Mouse (Mus musculus) brain, embryonic 18.5 days (tissue): ENCODE data around the gene Bcl6b.

ENCODE experiments used
- DNase-seq: peaks from one replicate; pipeline ENCODE4 v3.0.0-alpha.2; 2012; ENCODE audit warnings: low read depth, low spot score

Gene Bcl6b

GRCm38 (mm10) chr11:70229260-70230010 lies at the start of gene Bcl6b:
Gene Bcl6b, minus strand, starts transcription at chr11:70229798.
- no peak for DNase-seq

- no peak for DNase-seq
Observed at GRCm38 (mm10) chr11:70278961-70279360, 49.4 kb upstream of the Bcl6b start.

- no peak for DNase-seq
Observed at GRCm38 (mm10) chr11:70271641-70272040, 42.0 kb upstream of the Bcl6b start.

GRCm38 (mm10) chr11:70266405-70266804 lies 36.8 kb upstream of the Bcl6b start:
- no peak for DNase-seq

- DNase-seq: no peak
Observed at GRCm38 (mm10) chr11:70265819-70266218, 36.2 kb upstream of the Bcl6b start.

- DNase-seq: no peak
Observed at GRCm38 (mm10) chr11:70265252-70265651, 35.7 kb upstream of the Bcl6b start.

GRCm38 (mm10) chr11:70259035-70259434 lies 29.4 kb upstream of the Bcl6b start:
- DNase-seq: no peak

- DNase-seq: no peak
Observed at GRCm38 (mm10) chr11:70254931-70255531, 25.4 kb upstream of the Bcl6b start, which contains the start of gene Alox12. Gene Alox12, minus strand, starts transcription at chr11:70255353.

- DNase-seq: no peak
Observed at GRCm38 (mm10) chr11:70254337-70254736, 24.7 kb upstream of the Bcl6b start.

- DNase-seq: no peak
Observed at GRCm38 (mm10) chr11:70251853-70252252, 22.3 kb upstream of the Bcl6b start.

GRCm38 (mm10) chr11:70250150-70250549 lies 20.6 kb upstream of the Bcl6b start:
- no peak for DNase-seq

GRCm38 (mm10) chr11:70247136-70247845 lies 17.7 kb upstream of the Bcl6b start:
- no peak for DNase-seq

- no peak for DNase-seq
Observed at GRCm38 (mm10) chr11:70242591-70242990, 13.0 kb upstream of the Bcl6b start.

- peak; percentile 80 for DNase-seq
Observed at GRCm38 (mm10) chr11:70239541-70240279, 10.1 kb upstream of the Bcl6b start, which contains the start of the genes Gm21988 and Rnasek. Gene Gm21988, minus strand, starts transcription at chr11:70239830. Gene Rnasek, minus strand, starts transcription at chr11:70239842.

- no peak for DNase-seq
Observed at GRCm38 (mm10) chr11:70238591-70239440, 9.2 kb upstream of the Bcl6b start.

GRCm38 (mm10) chr11:70237457-70238167 lies 8.0 kb upstream of the Bcl6b start, which contains the start of gene 0610010K14Rik:
Gene 0610010K14Rik, minus strand, starts transcription at chr11:70237914.
- peak; percentile 93 for DNase-seq

- DNase-seq: no peak
Observed at GRCm38 (mm10) chr11:70236717-70237116, 7.1 kb upstream of the Bcl6b start.

GRCm38 (mm10) chr11:70235254-70235900 lies 5.8 kb upstream of the Bcl6b start:
- DNase-seq: no peak

- DNase-seq: no peak
Observed at GRCm38 (mm10) chr11:70234497-70234896, 4.9 kb upstream of the Bcl6b start.
